Mouse (Mus musculus): ENCODE data around the gene Zfp64.
A peak's percentile ranks its signal among the peaks of the same experiment; 100 is the strongest.

The Zfp64 gene

DNA sequence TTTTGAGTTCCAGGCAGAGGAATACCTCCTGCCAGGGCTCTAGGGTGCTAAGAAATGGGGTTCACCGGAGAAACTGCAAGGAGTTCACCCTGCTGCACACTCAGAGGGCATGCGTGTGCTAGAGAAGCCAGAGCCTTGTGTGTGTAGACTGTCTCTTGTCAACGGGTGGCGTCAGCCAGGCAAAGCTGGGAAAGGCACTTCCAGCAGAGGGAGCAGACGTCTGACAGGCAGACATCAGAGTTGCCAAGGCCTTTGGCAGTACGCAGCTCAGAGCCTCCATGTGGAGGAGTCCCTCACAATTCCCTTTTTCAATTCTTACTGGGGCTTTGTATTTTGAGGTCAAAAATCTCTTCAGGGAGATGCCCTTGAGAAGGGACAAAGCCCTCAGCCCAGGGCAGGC is 6.9 kb downstream of the Zfp64 start:
- DNase-seq (ENCODE audit: low spot score in 2 of 2), result no peak

DNA sequence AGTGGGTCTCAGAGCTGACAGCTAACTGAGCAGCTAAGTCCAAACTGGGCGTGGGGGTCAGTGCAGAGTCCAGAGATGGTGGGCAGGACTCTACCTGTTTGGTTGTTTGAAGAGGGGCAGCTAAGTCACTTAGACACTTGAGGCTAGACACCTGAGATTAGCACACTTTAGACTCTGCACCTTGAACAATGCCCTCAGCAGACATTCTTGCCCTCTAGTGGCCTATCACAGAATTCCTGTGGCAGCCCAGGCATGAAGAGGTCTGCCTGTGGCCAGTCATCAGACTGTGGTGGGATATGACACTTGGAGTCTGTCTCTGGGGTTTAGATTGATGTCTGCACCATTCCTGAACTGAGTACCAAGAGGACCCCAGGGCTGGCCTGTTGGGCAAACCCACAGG is 7.7 kb downstream of the Zfp64 start:
- no peak for DNase-seq (ENCODE audit: low spot score in 2 of 2)

DNA sequence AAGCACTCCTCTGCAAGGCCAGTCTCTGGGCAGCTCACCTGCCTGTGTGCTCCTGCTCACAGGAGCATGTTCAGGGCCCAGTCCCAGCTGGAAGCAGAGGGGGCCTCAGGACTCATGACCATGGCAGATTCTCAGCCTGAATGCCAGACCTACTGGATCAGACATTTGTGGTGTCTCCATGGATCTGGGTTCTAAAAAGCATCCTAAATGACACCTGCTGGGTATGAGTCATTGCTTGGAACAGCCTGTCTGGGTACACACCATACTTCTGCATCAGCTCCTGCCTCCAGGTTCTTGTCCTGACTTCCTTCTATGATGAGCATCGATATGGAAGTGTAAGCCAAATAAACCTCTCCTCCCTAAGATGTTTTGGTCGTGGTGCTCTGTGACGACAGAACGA is 11.4 kb downstream of the Zfp64 start:
- DNase-seq (ENCODE audit: low spot score in 2 of 2), result no peak

DNA sequence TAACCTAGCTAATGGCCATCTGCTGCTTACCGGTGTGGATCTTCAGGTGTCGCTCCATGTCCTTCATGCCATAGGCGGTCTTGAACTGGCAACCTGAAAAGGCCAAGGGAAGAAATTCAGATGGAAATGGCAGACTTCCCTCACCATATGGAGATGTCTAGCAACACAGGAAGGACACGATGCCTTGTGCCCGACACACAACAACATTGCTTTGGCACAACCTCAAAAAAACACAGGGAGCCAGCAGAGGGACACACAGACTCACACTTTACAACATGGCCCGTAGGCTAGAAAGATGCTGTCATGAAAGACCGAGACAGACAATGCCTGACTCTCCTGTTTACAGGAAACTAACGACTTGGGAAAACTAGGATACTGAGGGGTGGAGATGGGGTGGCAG is 15.4 kb downstream of the Zfp64 start:
- DNase-seq (ENCODE audit: low spot score in 2 of 2), result no peak

DNA sequence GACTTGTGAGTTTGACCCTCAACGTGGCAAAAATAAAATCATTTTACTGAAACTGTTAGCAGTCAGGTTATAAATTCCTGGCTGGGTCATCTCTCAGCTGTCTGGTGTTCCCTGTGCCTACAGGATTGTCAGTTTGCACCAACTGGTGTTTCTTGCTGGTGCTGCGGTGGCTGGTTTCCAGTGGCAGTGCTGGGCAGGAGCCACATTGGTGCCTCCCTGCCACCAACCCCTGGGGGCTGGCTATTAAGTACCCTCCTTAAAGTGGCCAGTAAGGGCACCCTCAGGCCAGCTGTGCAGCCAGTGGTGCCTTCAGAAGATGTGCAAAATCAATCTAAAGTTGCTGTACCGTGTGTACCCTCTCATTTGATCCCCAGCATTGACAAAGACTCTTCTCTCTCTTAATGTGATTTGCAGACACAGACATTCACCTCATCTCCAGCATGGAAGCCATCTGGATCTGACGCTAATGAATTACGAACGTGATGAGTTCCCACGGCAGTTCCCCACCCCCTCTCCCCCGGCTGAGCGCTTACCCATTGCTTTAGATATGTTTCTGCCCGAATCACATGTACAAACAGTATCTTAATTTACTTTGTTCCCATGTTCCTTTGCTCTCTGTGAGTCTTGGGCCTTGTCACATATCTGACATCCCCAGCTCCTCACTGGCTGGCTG is 16.0 kb downstream of the Zfp64 start:
- DNase-seq (ENCODE audit: low spot score in 2 of 2), result no peak

DNA sequence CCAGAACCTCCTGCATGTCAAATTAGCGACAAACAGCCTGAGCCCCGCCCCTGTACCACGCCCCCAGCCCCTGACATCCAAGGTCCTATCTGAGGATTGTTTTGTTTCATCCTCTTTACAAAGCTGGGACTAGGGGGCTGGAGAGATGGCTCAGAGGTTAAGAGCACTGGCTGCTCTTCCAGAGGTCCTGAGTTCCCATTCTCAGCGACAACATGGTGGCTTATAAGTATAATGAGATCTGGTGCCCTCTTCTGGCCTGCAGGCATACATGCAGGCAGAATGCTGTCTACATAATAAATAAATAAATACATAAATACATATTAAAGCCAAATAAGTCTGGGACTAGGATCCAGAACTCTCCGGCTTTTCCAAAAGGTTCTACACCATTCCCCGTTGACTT is 18.5 kb downstream of the Zfp64 start:
- DNase-seq (ENCODE audit: low spot score in 2 of 2), result no peak

DNA sequence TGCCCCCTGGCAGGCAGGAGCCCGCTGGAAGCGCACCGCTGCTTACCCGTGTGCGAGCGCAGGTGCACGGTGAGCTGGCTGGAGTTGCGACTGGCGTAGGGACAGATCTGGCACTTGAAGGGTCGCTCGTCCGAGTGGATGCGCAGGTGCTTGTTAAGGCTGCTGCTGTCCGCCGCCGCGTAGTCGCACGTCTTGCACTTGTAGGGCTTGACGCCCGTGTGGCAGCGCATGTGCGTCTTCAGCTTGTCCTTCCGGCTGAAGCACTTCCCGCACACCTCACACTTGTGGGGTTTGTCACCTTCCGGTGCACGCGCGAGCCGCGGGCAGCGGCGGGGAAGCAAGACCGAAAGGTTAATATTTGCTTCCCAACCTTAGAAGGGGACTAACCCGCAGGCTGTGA is 20.2 kb downstream of the Zfp64 start:
- DNase-seq (ENCODE audit: low spot score in 2 of 2), result no peak

DNA sequence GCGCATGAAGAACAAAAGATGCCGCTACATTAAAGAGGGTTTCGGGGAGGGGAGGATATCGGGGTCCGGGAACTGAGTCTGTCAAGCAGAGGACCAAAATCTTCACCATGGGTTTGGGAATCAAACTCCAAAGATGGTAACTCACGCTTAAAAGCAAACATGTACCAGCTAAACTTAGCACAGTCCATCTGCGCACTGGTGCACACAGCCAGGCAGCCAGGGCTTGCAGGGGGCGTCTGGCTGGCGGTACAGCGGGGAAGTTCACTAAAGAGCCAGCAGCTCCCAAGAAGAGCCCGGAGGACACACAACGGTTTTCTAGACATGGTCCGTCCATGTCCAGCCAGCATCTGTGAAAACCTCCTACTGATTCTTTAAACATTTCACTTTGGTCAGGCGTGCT is 23.7 kb downstream of the Zfp64 start:
- no peak for DNase-seq (ENCODE audit: low spot score in 2 of 2)

DNA sequence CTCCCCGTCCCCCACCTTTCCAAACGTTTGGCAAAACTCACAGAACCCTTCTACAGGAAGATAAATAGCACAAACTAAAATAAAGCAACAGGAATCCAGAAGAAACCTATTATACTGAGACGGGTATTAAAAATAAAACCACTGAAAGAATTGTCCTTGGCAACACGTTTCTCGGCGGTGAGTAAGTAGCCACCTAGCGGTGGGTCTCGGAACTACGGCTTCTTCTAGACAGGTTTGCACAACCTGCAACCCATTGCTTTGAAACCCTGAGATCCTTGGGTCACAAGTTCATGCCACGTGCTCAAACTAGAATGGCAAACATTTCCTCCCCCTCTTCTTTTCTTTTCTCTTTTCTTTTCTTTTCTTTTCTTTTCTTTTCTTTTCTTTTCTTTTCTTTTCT is 25.7 kb downstream of the Zfp64 start:
- peak; percentile 60 to 83 for DNase-seq (ENCODE audit: low spot score in 2 of 2)

DNA sequence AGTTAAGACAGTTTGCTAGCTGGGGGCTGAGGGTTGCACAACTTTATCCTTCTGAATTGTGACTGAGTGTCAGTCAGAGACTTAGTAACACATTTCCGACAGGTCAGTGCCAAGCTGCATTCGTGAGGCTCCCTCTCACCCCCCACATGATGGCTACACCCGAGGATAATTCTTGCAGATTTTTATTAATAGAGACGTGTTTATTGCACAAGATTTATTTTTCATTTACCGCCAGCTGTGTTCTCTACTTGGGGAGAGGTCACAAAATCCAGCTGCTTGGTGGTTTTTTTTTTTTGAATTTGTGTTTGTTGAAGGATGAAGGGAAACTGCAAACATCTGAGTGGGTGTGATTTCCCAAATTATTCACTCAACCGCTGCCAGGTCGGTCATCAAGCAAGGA is 28.0 kb downstream of the Zfp64 start:
- DNase-seq (ENCODE audit: low spot score in 2 of 2), result no peak

DNA sequence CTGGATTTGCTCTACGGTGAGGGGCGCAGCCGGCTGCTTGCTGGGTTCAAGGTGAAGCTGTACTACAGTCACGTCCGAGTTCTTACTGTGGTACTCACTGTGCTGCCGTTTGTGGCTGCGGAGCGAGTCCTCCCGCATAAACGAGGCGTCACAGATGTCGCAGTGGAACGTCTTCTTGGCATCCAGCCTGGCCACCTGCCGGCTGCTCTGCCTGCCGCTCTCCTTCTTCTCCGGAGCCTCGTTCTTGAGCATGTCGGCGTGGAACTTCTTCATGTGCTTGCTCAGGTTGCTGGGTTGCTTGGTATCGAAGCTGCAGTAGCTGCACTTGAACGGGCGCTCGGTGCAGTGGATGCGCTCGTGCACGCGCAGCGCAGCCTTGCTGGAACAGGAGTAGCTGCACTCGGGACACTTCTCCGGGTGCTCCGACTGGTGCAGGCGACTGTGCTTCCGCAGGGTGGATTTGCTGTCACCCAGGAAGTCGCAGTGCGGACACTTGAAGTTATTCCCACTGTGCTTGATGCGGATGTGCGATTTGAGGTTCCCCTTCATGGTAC is 29.1 kb downstream of the Zfp64 start:
- no peak for DNase-seq (ENCODE audit: low spot score in 2 of 2)

DNA sequence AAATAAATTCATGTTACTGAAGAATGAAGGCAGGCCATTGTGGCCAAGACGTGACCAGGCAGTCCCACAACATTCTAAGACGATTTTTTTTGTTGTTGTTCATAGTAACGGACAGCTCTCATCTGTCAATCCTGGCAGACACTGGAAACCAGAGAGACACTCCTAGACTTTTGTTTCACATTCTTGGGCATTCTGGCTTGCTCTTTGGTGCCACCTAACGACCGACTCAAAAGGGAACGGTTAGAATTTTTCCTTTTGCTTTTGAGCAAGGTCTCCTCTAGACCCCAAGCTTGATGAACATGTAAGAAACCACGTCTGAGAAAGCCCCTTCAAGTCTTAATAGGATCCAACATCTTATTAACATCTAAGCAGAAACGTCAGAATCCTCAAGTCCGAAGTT is 31.7 kb downstream of the Zfp64 start:
- DNase-seq (ENCODE audit: low spot score in 2 of 2), result no peak

DNA sequence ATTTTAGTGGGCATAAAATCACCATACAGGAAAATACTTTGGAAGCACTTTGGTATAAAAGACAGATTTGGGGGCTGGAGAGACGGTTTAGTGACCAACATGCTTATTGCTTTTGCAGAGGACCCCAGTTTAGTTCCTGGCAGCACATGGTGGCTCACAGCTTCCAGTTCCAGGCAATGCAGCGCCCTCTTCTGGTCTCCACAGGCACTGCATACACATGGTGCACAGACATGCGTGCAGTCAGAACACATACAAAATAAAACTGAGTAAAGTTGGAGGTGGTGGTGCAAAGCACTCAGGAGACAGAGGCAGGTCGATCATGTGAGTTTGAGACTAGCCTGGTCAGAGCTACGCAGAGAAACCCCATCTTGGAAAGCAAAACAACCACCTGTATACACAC is 32.9 kb downstream of the Zfp64 start:
- no peak for DNase-seq (ENCODE audit: low spot score in 2 of 2)

DNA sequence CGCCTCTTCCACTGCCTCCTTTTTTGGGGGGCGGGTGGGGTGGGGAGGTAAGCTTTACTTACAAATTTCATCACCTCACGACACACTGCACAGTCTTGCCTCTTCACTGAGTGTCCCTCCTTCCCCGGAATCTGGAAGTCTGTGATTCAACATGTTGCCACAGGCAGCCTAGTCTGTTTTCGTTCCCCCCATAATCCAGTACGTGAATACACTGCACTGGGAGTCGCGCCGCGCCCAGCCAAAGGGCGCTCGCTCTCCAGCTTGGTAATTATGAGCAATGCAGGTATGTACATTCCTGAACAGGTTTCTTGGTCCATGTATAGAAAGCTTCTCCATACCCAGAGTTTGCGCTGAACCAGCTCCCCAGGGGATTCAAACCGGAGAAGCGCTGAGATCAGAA is 35.4 kb downstream of the Zfp64 start:
- no peak for DNase-seq (ENCODE audit: low spot score in 2 of 2)

DNA sequence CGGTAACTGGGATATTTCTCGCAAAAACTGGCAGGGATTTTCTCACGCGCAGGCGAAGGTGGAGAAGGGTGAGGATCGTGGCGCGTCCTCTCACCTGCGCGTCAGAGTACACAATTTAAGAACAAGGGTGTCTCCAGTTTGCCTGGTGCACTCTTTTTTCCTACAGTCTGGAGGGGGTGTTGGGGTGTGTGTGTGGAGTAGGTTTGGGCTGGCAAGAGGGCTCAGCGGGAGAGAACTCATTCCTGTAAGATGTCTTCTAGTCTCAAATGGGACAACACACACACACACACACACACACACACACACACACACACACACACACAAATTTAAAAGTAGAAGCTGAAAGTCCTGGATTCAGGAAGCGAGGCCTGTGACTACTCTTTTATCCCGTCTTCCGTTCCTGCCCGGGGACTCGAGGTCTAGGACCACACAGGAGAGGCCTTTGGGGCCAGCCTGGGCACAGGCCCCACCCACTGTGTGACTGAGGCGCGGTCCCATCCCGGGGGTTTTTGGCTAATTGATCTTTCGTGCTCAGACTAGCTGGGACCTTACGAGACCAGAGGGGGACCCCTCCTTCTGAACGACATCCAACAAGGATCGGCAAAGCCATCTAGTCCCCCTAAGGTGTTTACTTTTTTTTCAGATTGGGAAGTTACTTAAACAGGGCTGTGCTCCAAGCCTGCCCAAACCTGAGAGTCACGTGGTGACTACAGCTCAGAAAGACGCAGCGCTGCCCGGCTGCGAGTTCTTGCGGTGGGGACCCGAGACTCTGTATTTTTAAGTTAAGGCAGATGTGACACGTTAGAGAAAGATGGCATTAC is 42.3 kb downstream of the Zfp64 start:
- DNase-seq (ENCODE audit: low spot score in 2 of 2), result no peak

DNA sequence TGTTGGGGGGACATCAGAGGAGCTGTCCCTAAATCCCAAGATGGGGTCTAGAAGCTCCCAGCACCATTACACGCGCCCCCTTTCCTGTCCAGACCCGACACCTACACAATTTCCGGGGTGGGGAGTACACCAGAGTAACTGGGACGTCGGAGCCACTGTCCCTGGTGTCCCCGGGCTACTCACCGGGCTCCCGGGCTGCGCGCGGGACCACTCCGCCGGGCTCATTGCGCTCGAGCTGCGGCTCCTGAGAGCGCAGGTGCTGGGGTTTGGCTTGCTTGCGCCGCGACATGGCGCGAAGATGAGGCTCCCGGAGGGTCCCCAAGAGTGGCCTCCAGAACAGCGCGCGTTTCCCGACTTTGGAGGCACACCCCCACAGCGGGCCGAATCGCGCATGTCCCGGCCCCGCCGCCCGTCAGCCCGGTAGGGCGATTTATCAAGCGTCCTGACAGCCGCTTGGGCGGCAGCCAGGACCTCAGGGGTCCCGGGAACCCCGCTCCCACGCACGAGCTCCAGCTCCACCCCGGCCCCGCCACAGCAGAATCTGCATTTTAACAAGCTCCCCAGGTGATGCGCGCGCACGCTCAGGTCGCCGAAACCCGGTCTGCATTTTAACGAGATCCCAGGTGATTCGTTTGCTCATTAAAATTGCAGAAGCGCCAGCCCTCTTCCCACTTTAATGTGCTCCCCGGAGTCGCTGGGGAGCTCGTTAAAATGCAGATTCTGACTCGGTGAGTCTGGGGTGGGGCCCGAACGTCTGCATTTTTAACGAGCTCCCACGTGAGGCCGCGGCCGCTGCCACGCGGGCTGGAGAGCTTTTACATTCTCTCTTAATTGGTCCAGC is 43.1 kb downstream of the Zfp64 start:
- DNase-seq (ENCODE audit: low spot score in 2 of 2), result no peak

DNA sequence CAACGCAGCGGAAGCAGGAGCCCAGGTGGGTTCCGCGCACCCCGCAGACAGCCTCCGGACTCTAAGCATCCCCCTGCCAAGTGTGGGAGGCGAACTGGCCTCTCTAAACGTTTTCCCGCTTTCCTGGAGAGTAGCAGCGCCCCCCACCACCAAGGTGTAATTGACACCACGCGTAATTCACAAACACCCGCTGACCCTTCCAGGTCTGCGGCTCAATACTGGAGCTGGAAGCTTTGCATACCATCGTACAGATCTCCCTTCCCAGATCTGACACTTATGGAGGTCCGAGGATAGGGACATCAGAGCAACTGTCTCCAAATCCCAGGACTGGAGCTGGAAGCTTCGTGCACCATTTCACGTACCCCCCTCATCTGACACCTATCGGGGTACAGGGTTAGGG is 43.9 kb downstream of the Zfp64 start:
- no peak for DNase-seq (ENCODE audit: low spot score in 2 of 2)

DNA sequence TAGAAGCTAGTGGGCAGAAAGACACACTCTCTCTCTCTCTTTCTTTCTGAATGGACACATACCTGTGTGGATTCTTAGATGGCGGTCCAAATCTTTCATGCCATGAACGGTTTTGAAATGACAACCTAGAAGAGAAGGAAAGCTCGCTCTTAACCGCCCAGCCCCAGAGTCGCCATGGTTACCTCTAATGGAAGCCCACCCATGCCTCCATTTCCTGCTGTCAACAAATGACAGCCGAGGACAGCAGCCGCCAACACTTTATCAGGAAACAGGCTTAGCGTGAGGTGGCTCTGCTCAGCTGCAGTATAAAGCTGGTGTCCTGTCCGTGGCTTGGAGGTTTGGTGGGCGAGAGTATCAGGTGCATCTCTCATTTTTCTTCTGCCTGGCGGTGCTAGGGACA is 49.4 kb downstream of the Zfp64 start:
- DNase-seq (ENCODE audit: low spot score in 2 of 2), result no peak

DNA sequence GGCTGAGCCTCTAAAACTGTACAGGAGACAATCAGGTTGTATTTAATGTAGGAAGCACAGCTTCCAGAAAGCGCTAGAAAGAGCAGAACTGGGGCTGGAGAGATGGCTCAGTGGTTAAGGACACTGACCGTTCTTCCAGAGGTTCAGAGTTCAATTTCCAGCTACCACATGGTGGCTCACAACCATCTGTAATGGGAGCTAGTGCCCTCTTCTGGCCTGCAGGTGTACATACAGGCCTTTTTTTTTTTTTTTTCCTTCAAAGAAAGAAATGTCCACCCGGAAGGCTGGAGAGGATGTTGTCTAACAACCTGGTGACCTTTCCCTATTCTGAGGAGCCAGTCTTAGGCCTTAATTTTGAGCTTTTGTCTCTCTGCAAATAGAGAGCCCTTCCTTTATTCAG is 50.5 kb downstream of the Zfp64 start:
- no peak for DNase-seq (ENCODE audit: low spot score in 2 of 2)

DNA sequence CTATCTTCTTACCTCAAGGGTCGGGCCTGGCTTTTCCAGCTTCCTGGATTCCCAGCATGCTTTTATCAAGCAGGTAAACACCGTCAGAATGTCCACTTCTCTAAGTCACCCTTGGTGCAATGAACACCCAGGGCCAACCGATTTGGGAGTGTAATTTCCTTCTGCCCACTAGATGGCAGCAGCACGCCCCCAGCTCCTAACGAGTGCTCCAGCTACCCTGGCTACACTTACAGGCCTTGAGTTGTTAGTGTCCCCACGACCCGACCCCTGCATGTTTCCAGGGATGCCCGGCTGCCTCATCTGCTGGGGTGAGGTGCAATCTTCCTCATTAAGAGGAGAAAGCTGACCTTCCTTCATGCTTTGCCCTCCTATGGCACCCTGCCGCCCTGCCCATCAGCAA is 51.2 kb downstream of the Zfp64 start:
- peak; percentile 16 to 58 for DNase-seq (ENCODE audit: low spot score in 2 of 2)

DNA sequence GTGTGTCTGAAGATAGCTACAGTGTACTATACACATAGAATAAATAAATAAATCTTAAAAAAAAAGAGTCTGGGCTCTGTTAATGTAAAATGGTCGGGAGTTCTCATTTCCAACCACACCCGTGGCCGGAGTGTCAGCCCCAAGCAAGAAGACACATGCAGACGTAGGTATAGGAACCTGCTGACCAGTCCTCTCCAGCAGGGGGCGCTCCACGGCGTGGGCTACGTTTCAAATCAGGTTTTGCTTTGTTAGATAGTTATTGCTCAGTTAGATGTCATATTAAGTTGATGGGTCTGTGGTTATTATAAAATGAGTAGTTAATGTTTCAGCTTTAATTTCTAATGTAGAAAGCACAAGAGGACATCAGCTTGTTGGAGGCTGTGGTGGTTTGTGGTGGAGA is 52.8 kb downstream of the Zfp64 start:
- peak in 1 of 2 experiments; percentile 72 for DNase-seq (ENCODE audit: low spot score in 2 of 2)

DNA sequence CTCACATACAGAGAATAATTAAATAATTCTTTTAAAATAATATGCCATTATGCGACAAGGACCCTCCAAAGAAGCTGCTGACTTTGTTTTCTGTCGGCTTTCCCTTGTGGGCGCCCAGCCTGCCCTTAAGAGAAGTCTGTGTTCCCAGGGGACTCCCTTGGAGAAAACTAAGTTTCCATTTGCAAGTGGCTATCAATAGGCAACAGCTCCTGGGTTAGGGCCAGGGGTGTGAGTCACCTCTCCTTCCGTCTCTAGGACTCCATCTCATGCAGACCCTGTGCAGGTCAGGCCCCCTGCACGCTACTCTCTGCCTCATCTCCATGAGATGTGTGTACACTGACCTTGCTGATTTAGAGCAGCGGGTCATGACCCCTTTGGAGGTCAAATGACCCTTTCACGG is 57.5 kb downstream of the Zfp64 start:
- no peak for DNase-seq (ENCODE audit: low spot score in 2 of 2)

Measured in spleen, postnatal 10 days (tissue).